Mouse (Mus musculus) hindbrain, embryonic 12.5 days (tissue): ENCODE measurements at regions not wholly inside any gene's neighbourhood (a gene's known extent, or its start where the extent isn't known, plus 50 kb on each side); places are given as distances from the start of the nearest gene placed in this dataset.
A peak's percentile ranks its signal among the peaks of the same experiment; 100 is the strongest.
"Not testable (repeated sequence)": the region's sequence is repeated elsewhere in the genome, so short reads cannot be mapped to it uniquely, and the experiment has no call there.

ENCODE experiments used
- ATAC-seq: fragments of 200-750 bp; cut with Nextera tagmentation; 2 replicates; pipeline ENCODE4 v1.8.0; 2017; ENCODE audit warnings: moderate TSS enrichment; ENCODE audit not compliant: low FRiP score
- H3K27ac ChIP-seq: fragments of 300-500 bp; sonication (generic); 2 replicates; pipeline ENCODE4 v1.5.1; 2016; ENCODE audit warnings: mild to moderate bottlenecking
- H3K27me3 ChIP-seq: fragments of 300-500 bp; sonication (generic); 2 replicates; pipeline ENCODE4 v1.6.1; 2016; ENCODE audit warnings: mild to moderate bottlenecking
- H3K36me3 ChIP-seq: fragments of 300-500 bp; sonication (generic); 2 replicates; pipeline ENCODE4 v1.6.1; 2016; ENCODE audit warnings: mild to moderate bottlenecking
- H3K4me1 ChIP-seq: fragments of 300-500 bp; sonication (generic); 2 replicates; pipeline ENCODE4 v1.6.1; 2016
- H3K4me2 ChIP-seq: fragments of 300-500 bp; sonication (generic); replicated peaks from 2 replicates; pipeline ENCODE4 v1.6.1; 2016; ENCODE audit warnings: mild to moderate bottlenecking
- H3K4me3 ChIP-seq: fragments of 300-500 bp; sonication (generic); 2 replicates; pipeline ENCODE4 v1.5.1; 2016; ENCODE audit warnings: mild to moderate bottlenecking
- H3K9ac ChIP-seq: fragments of 300-500 bp; sonication (generic); 2 replicates; pipeline ENCODE4 v1.6.1; 2016; ENCODE audit warnings: mild to moderate bottlenecking, moderate library complexity
- H3K9me3 ChIP-seq: fragments of 300-500 bp; sonication (generic); replicated peaks from 2 replicates; pipeline ENCODE4 v1.6.1; 2016; ENCODE audit warnings: mild to moderate bottlenecking
- WGBS: fragments of 180-500 bp; shearing (Covaris S2); methylation state at CpG from one replicate; pipeline ENCODE4 v1.1.7; 2016; 5-methylcytosine and 5-hydroxymethylcytosine counted together

GRCm38 (mm10) chr6:89121023-89121745 lies 219.1 kb downstream of the Tpra1 start:
- ATAC-seq, result peak; percentile 39; the same call in 1 of the 2 replicates

DNA sequence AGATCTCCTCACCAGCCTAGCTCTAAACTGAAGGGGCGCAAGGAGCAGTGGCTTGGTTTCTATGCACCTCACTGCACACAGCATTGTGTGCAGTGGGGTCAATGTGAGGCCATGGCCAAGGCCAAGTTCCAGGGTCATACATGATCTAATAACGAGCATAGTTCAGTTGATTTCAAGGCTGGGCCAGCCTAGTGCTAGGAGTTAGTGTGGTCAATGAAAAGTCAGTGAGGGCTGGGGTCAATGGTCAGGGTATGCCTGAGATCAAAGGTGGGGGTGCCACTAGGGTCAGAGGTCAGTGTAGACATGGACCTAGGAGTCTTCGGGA lies 219.7 kb downstream of the Tpra1 start:
- Histone ChIP-seq H3K4me1 (peaks cover 8% of the 10 kb centered on the region), H3K27ac (no peak overlapping the region), H3K9ac (no peak overlapping the region), H3K4me2 (no peak overlapping the region), H3K27me3 (peaks cover 4% of the 10 kb centered on the region; the same call in 1 of the 2 replicates), H3K4me3 (no peak overlapping the region), H3K36me3 (no peaks in the 10 kb centered on the region), H3K9me3 (no peaks in the 10 kb centered on the region)
- 62% methylated on average over 3 of the region's 3 CpGs for WGBS
- peak; percentile 21; the same call in 1 of the 2 replicates for ATAC-seq

More at GRCm38 (mm10) chr6:89121023-89121745, 219.1 kb downstream of the Tpra1 start:
- Histone ChIP-seq H3K9ac (no peak overlapping the region), H3K9me3 (no peaks in the 10 kb centered on the region), H3K4me2 (no peak overlapping the region), H3K4me1 (peaks cover 8% of the 10 kb centered on the region), H3K27ac (no peak overlapping the region), H3K4me3 (no peak overlapping the region), H3K27me3 (peaks cover 4% of the 10 kb centered on the region; the same call in 1 of the 2 replicates), H3K36me3 (no peaks in the 10 kb centered on the region)
- WGBS, result 62% methylated on average over 4 of the region's 4 CpGs

DNA sequence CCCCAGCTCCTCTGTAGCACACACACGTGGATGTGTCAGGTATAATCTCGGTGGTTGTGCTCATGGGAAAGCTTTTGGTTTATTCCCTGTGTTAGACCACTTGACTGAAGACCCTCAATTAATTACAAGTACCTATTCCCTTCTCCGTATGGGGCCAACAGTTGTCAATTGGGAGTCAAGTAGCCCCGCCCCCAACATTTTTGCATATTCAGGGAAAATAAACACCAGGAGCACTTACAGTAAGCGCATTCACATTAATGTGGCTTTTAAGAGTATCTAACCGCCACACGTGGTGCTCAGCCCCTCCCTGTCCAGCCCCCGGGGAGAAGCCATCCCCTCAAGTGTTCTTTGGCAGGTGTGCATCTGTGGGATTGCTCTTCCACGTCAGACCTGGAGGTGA lies 223.9 kb downstream of the Tpra1 start:
- 63% methylated on average over 9 of the region's 9 CpGs for WGBS
- H3K4me2 ChIP-seq, result no peak overlapping the region
- no peak for ATAC-seq
- H3K9ac ChIP-seq, result no peak overlapping the region
- peaks cover 8% of the 10 kb centered on the region for H3K4me1 ChIP-seq
- H3K9me3 ChIP-seq, result no peaks in the 10 kb centered on the region
- no peak overlapping the region for H3K27ac ChIP-seq
- H3K36me3 ChIP-seq, result no peaks in the 10 kb centered on the region
- no peak overlapping the region for H3K4me3 ChIP-seq
- H3K27me3 ChIP-seq, result peaks cover 4% of the 10 kb centered on the region; the same call in 1 of the 2 replicates

DNA sequence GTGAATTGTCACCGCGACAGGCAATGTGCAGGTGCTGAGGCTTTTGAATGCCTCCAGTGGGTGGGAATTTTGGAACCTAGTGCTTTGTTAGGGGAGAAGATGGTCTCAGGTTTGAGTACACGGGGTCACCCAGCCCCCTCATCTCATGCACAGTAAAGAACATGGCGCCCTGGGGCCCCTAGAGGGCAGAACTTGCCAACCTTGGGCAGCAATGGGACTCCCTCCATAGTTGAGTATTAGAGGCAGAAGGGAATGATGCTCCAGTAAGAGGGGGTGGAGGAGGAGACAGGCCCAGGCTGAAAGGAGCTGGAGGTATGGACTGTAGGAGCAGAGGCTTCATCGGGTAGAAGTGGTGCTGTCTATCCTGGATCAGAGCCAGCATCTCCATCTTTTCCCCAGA lies 226.1 kb downstream of the Tpra1 start:
- not testable (repeated sequence) for H3K9ac ChIP-seq, H3K27me3 ChIP-seq, H3K4me2 ChIP-seq, H3K4me1 ChIP-seq, H3K4me3 ChIP-seq, H3K27ac ChIP-seq, H3K9me3 ChIP-seq, H3K36me3 ChIP-seq
- 0 out of 2 replicates have a peak, but pooled peaks have one; percentile 38 for ATAC-seq
- WGBS, result 65% methylated on average over 5 of the region's 5 CpGs

GRCm38 (mm10) chr6:89140469-89140868 lies 222.0 kb downstream of the Plxna1 start:
- H3K4me1 ChIP-seq, result no peaks in the 10 kb centered on the region
- WGBS, result 83% methylated on average over 3 of the region's 3 CpGs

DNA sequence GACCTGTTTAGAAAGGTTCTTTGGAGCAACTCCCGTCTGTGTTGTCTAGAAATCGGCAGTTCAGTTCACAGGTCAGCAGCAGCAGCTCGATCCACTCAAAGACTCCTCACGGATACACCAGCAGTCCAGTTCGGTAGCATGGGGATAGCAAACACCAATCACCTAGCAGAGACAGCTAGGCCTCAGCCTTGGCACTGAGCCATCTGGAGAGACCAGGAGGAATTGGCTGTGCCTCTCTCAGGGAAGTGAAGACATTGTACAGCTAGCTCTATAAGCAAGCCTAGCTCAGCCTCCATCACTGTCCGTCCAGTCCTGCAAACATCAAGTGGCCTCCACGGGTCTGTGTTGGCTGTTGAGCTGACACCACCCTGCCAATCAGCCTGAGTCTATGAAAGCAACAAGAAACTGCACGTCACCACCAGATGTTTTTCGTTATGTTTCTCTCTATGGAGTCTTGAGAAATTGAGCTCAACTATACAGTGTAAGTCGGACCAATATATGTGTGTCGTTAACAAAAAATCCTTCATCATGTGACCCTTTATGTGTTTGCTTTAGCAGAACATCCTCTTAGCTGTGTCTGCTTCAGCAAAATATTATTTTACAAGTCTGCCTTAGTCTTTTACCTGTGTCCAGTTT lies 209.3 kb downstream of the Plxna1 start:
- Histone ChIP-seq H3K9me3 (no peaks in the 10 kb centered on the region), H3K27me3 (no peaks in the 10 kb centered on the region), H3K4me3 (no peak overlapping the region), H3K36me3 (no peaks in the 10 kb centered on the region), H3K4me1 (no peaks in the 10 kb centered on the region), H3K27ac (no peak overlapping the region), H3K4me2 (no peak overlapping the region), H3K9ac (no peak overlapping the region)
- ATAC-seq, result no peak
- WGBS, result 75% methylated on average over 11 of the region's 11 CpGs

More at GRCm38 (mm10) chr6:89140469-89140868, 222.0 kb downstream of the Plxna1 start:
- no peaks in the 10 kb centered on the region for H3K9me3 ChIP-seq
- H3K4me2 ChIP-seq, result no peak overlapping the region
- no peak overlapping the region for H3K9ac ChIP-seq
- no peak overlapping the region for H3K4me3 ChIP-seq
- ATAC-seq, result no peak
- no peaks in the 10 kb centered on the region for H3K36me3 ChIP-seq
- H3K27me3 ChIP-seq, result no peaks in the 10 kb centered on the region
- no peak overlapping the region for H3K27ac ChIP-seq

DNA sequence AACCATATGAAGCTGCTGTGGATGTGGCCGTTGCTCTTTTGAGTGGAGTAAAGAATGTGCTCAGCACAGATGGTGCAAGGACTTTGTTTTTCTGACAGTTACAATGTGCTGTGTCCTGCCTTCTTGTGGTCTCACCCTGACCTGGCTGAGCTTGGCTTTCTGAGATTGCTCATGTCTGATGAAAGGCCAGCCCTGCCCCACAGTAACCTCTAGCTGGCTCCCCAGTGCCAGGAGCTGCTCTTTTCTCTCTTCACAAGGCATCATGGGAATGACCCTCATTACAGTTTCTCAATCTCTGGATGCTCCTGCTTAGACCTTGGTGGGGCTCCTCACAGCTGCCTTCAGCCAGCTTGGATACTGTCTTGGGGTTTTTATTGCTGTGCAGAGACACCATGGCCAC lies 204.9 kb downstream of the Plxna1 start:
- H3K4me2 ChIP-seq, result no peak overlapping the region
- H3K4me3 ChIP-seq, result no peak overlapping the region
- no peak overlapping the region for H3K27ac ChIP-seq
- no peaks in the 10 kb centered on the region for H3K9me3 ChIP-seq
- ATAC-seq, result no peak
- H3K27me3 ChIP-seq, result no peaks in the 10 kb centered on the region
- H3K36me3 ChIP-seq, result no peaks in the 10 kb centered on the region
- no peak overlapping the region for H3K9ac ChIP-seq
- 93% methylated on average over 1 of the region's 1 CpGs for WGBS
- peaks cover 8% of the 10 kb centered on the region for H3K4me1 ChIP-seq

- H3K4me2 ChIP-seq, result no peak overlapping the region
Measured at GRCm38 (mm10) chr6:89160051-89160450, 202.4 kb downstream of the Plxna1 start.

DNA sequence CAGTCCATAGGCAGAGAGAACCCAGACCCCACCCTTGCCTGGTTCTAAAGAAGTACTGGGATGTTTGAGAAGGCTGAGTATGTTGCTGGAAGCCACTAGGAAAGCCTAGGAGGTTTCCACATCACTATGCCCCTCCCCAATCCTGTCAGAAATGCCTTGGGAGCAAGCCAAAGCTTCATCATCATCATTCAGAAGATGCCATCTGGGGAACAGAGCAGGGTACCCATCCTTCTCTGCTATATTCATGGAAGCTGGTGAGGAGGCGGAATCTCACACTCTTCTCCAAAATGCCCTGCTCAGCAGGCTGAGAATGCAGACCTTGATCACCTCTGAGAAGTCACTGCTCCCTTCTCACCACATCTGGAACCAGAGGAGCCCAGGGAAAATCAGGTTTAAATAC lies 200.7 kb downstream of the Plxna1 start:
- Histone ChIP-seq H3K36me3 (no peaks in the 10 kb centered on the region), H3K27me3 (no peaks in the 10 kb centered on the region), H3K27ac (no peak overlapping the region), H3K4me3 (no peak overlapping the region), H3K9ac (no peak overlapping the region), H3K9me3 (no peaks in the 10 kb centered on the region), H3K4me1 (peaks cover 8% of the 10 kb centered on the region), H3K4me2 (no peak overlapping the region)
- 100% methylated on average over 1 of the region's 1 CpGs for WGBS
- ATAC-seq, result no peak

More at GRCm38 (mm10) chr6:89160051-89160450, 202.4 kb downstream of the Plxna1 start:
- Histone ChIP-seq H3K36me3 (no peaks in the 10 kb centered on the region), H3K27me3 (no peaks in the 10 kb centered on the region), H3K9me3 (no peaks in the 10 kb centered on the region), H3K27ac (no peak overlapping the region), H3K9ac (no peak overlapping the region), H3K4me3 (no peak overlapping the region), H3K4me1 (peaks cover 8% of the 10 kb centered on the region)
- 36% methylated on average over 7 of the region's 7 CpGs for WGBS
- no peak for ATAC-seq

DNA sequence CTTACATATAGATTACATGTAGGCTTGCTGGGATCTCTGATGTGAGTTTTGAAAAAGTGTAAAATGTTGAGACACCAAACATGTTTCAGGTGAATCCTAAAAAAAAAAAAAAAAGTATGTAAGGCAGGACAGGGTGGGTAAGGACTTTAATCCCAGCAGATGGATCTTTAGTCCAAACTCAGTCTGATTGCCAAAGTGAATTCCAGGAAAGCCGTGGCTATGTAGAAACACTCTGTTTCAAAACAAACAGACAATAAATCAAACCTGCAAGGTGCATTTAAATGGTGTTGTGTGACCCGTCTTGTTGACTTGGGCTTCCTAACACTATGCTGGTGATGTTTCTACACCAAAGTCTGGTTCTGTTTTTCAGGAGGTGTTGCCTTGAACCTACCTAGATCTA lies 192.9 kb downstream of the Plxna1 start:
- H3K9me3 ChIP-seq, result no peaks in the 10 kb centered on the region
- no peaks in the 10 kb centered on the region for H3K36me3 ChIP-seq
- H3K9ac ChIP-seq, result no peak overlapping the region
- no peaks in the 10 kb centered on the region for H3K27me3 ChIP-seq
- H3K4me2 ChIP-seq, result no peak overlapping the region
- ATAC-seq, result no peak
- H3K4me1 ChIP-seq, result no peaks in the 10 kb centered on the region
- 87% methylated on average over 2 of the region's 2 CpGs for WGBS
- no peak overlapping the region for H3K4me3 ChIP-seq
- no peak overlapping the region for H3K27ac ChIP-seq

DNA sequence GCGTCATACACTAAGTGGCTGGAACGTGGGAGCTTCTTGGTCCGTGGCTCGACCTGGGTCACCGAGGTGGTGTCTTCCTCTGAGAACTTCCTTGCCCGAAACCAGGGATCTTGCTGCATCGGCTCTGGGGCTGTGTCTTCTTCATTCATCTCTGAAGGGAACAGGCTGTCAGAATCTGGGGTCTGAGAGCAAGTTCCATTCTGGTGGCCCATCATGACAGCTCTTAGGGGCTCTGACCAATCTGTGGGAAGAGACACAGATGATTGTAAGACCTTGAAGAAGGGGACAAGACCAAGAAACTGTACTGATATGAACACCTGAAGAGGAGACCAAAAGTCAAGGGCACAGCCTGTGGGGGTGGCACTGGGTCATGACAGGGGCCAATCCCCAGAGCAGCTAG lies 177.5 kb downstream of the Plxna1 start:
- not testable (repeated sequence) for H3K9me3 ChIP-seq, H3K4me1 ChIP-seq, ATAC-seq, H3K36me3 ChIP-seq, H3K27ac ChIP-seq, H3K9ac ChIP-seq, H3K4me3 ChIP-seq, H3K27me3 ChIP-seq, H3K4me2 ChIP-seq
- 100% methylated on average over 1 of the region's 7 CpGs for whole genome bisulfite sequencing

DNA sequence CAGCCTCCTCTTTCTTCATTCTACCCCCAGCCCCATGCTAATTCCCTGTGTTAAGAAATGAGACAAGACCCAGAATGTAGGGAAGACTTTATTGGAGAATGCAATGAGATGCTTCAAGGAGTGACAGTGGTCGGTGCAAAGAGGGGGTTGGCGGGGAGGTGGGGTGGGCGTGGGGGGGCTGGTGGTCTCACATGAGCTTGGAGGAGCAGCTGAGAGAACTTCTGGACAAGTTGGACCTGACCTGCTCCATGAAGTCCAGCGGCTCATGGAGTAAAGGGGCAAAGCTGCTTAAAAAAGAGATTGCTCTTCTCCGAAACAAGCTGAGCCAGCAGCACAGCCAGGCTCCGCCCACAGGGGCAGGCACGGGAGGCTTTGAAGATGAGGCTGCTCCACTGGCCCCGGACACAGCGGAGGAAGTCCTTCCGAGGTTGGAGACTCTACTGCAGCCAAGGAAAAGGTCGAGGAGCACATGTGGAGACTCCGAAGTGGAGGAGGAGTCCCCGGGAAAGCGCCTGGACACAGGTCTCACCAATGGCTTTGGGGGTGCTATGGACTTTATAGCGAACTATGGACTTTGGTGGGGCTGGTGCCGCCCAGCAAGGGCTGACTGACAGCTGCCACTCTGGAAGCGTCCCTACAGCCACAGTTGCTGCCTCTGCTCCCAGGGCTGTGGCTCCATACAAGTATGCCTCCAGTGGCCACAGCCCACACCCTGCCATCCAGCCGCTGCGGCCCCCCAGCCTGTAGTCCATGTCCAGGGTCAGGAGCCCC lies 161.7 kb downstream of the Plxna1 start:
- not testable (repeated sequence) for ATAC-seq, H3K27me3 ChIP-seq, H3K27ac ChIP-seq, H3K9me3 ChIP-seq, H3K4me1 ChIP-seq, H3K9ac ChIP-seq, H3K36me3 ChIP-seq
- Histone ChIP-seq H3K4me3 (0 out of 2 replicates have a peak overlapping the region, but pooled peaks have one; percentile 6), H3K4me2 (peak overlapping the region; percentile 48)
- 9% methylated on average over 19 of the region's 19 CpGs for WGBS
